Mouse (Mus musculus) liver, adult 2 months (tissue): ENCODE results near the gene Hnf1a. TPM values are rescaled to one million over a fixed set of nuclear protein-coding genes. Genes with fewer than 3 reads are reported as not detected.

Experiments used
- DNase-seq: peaks from one replicate; pipeline ENCODE4 v3.0.0-alpha.2; 2011; ENCODE audit warnings: low read depth, low spot score; ENCODE audit errors: extremely low read depth
- H3K27ac ChIP-seq: fragments of 200-500 bp; replicated peaks from 2 replicates; pipeline ENCODE4 v1.5.1; 2012; ENCODE audit warnings: low read depth, mild to moderate bottlenecking, control low read depth, inconsistent platforms, low read length; ENCODE audit not compliant: insufficient read depth
- H3K27me3 ChIP-seq: fragments of 200-500 bp; 2 replicates; pipeline ENCODE4 v1.6.1; 2012; ENCODE audit warnings: mild to moderate bottlenecking, moderate library complexity, low read length, inconsistent platforms; ENCODE audit not compliant: control insufficient read depth, insufficient read depth
- H3K36me3 ChIP-seq: fragments of 200-500 bp; 2 replicates; pipeline ENCODE4 v1.6.1; 2012; ENCODE audit warnings: low read length, inconsistent platforms; ENCODE audit not compliant: control insufficient read depth, insufficient read depth
- H3K4me1 ChIP-seq: fragments of 200-500 bp; 2 replicates; pipeline ENCODE4 v1.6.1; 2011; ENCODE audit warnings: low read length; ENCODE audit not compliant: control insufficient read depth, insufficient read depth
- H3K4me3 ChIP-seq: fragments of 200-500 bp; 2 replicates; pipeline ENCODE4 v1.5.1; 2011; ENCODE audit warnings: low read depth, mild to moderate bottlenecking, control low read depth, low read length, moderate library complexity; ENCODE audit not compliant: insufficient read depth
- H3K79me2 ChIP-seq: fragments of 200-500 bp; 2 replicates; pipeline ENCODE4 v1.6.1; 2012; ENCODE audit warnings: inconsistent platforms, mild to moderate bottlenecking, low read length, moderate library complexity; ENCODE audit not compliant: control insufficient read depth, insufficient read depth
- H3K9ac ChIP-seq: fragments of 200-500 bp; 2 replicates; pipeline ENCODE4 v1.6.1; 2012; ENCODE audit warnings: low read depth, mild to moderate bottlenecking, control low read depth, inconsistent platforms, low read length
- CTCF ChIP-seq: fragments of 200-500 bp; IDR thresholded peaks from 2 replicates; pipeline ENCODE4 v1.5.1; 2011; ENCODE audit warnings: low read depth, low read length, control low read depth
- POLR2A ChIP-seq: fragments of 200-500 bp; IDR thresholded peaks from 2 replicates; pipeline ENCODE4 v1.6.1; 2011; ENCODE audit warnings: low read length, control low read depth; ENCODE audit not compliant: insufficient read depth; ENCODE audit errors: extremely low read depth
- WGBS: fragments of 180-500 bp; shearing (Covaris S2); methylation state at CpG from one replicate; pipeline ENCODE4 v1.1.7; 2018; 5-methylcytosine and 5-hydroxymethylcytosine counted together
- polyA plus RNA-seq: library from polyadenylated mRNA; depleted of rRNA; stranded (reverse); fragments of >200 nt; gene quantifications from 2 replicates; pipeline ENCODE4 v1.2.3, GENCODE M21; 2012
- total RNA-seq: library from RNA; depleted of rRNA; stranded (reverse); fragments of >200 nt; gene quantifications from 2 replicates; pipeline ENCODE4 v1.2.3, GENCODE M21; 2014

Hnf1a gene
- total and polyA plus RNA-seq, 2 experiments, result 6.1 to 13.5 TPM

DNA sequence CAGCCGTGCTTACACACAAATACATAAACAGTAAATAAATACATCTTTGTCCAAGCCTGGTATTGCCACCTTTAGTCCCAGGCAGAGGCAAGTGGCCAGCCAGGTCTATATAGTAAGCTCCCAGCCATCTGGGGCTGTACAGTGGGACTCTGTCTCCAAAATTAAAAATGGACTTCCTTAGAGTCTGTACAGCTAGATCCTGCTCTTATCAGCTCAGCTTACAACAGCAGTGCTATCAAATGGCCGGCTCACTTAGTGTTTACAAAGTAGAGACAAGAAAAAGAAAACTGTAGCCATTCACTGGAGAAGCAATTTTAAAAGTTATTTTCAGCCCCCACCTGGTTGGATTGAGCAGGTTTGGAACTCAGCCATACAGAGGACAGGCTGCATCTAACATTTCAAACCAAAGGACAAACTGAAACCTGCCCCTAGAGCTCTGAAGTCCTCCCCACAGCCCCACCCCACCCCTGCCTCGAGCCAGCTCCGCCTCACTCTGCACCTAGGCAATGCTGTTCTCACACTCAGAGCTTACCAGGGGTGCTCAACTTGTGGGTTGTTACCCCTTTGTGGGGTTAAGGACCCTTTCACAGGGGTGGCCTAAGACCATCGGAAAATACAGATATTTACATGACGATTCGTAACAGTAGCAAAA is 6.5 kb downstream of the Hnf1a start:
- Histone ChIP-seq H3K9ac (peak overlapping the region; percentile 56), H3K27ac (peak overlapping the region; percentile 97), H3K4me1 (peaks cover 26% of the 10 kb centered on the region), H3K4me3 (peak overlapping the region; percentile 1; the same call in 1 of the 2 replicates), H3K36me3 (0 out of 2 replicates have a peak, but pooled peaks cover 4% of the 10 kb centered on the region), H3K27me3 (no peaks in the 10 kb centered on the region), H3K79me2 (peaks cover 23% of the 10 kb centered on the region; the same call in 1 of the 2 replicates)
- no peak for TF ChIP-seq CTCF
- no peak for TF ChIP-seq POLR2A
- WGBS, result 15% methylated on average over 7 of the region's 7 CpGs
- peak; percentile 83 for DNase-seq

DNA sequence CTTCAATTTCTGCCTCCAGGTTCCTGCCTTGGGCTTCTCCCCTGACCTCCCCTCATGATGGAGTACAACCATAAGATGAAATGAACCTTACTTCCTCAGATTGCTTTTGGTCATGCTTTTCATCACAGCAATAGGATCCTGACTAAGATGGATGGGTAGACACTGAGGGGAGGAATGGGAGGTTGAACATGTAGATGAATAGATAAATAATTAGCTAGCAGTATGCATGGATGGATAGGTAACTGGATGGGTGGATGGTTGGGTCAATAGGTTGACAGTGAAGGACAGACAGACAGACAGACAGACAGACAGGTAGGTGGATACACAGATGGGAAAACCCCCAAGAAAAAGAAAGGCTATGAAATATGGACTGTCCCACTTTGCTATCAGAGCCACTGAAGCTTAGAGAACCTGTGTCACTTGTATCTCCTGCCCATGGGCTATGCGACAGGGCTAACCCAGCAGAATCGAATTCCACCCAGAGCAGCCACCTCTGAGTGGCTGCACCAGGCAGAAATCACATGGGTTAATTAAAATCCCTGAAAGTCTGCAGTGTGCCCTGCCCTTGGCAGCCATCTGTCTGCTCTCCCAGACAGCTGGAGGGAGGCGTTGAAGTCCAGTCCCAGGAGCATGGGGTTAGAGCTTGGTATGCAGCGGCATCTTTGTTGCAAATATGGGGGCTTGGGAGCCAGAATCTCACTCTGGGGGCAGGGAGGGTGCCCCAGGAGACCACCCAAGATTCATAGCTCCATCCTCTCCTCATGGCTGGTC is 9.1 kb downstream of the Hnf1a start:
- no peaks in the 10 kb centered on the region for H3K27me3 ChIP-seq
- no peak overlapping the region for H3K4me3 ChIP-seq
- H3K4me1 ChIP-seq, result peaks cover 13% of the 10 kb centered on the region
- H3K79me2 ChIP-seq, result peaks cover 14% of the 10 kb centered on the region; the same call in 1 of the 2 replicates
- TF ChIP-seq POLR2A (no peak), CTCF (no peak)
- peaks cover 17% of the 10 kb centered on the region for H3K36me3 ChIP-seq
- H3K27ac ChIP-seq, result no peak overlapping the region
- 81% methylated on average over 4 of the region's 4 CpGs for WGBS
- H3K9ac ChIP-seq, result no peak overlapping the region
- no peak for DNase-seq

DNA sequence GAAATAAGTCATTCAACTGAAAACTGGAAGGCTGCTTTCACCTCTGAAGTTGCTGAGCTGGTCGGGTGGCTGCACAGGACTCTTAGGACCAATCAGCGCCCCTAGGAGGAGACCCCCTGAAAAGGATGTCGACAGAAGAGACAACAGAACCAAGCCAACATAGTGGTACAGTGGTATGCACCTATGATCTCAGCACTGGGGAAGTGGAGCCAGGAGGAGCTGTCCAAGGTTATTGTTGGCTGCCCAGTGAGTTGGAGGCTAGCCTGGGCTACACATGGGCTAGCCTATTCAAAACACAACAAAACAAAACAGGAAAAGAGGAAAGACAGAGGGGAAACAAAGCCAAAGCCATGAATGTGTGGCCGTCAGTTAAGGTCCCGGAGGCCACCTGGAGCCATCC is 12.8 kb downstream of the Hnf1a start:
- H3K4me3 ChIP-seq, result no peak overlapping the region
- peaks cover 5% of the 10 kb centered on the region; the same call in 1 of the 2 replicates for H3K79me2 ChIP-seq
- H3K27me3 ChIP-seq, result no peaks in the 10 kb centered on the region
- TF ChIP-seq CTCF (no peak), POLR2A (no peak)
- no peak overlapping the region for H3K9ac ChIP-seq
- H3K36me3 ChIP-seq, result peaks cover 26% of the 10 kb centered on the region
- no peaks in the 10 kb centered on the region for H3K4me1 ChIP-seq
- DNase-seq, result no peak
- 91% methylated on average over 5 of the region's 5 CpGs for WGBS
- no peak overlapping the region for H3K27ac ChIP-seq

DNA sequence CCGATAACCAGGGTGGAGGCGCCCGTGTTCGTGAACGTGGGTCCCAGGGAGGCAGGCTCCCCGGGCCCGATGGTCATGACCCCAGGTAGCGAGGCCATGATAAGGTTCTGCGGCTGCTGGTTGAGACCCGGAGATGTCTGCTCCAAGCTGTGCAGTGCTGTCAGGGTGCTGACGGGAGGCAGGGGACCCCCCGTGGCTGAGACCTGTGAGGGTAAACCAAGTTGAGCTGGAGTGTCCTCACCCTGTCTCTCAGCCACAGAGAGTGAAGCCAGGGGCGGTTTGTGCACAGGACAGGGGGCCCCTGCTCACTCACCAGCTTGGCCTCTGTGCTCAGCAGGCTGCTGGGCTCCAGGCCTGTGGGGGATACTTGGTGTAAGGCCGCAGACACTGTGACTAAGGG is 17.6 kb downstream of the Hnf1a start:
- Histone ChIP-seq H3K79me2 (no peaks in the 10 kb centered on the region), H3K4me3 (no peak overlapping the region), H3K27ac (no peak overlapping the region), H3K36me3 (peaks cover 20% of the 10 kb centered on the region), H3K9ac (no peak overlapping the region), H3K27me3 (no peaks in the 10 kb centered on the region), H3K4me1 (peaks cover 14% of the 10 kb centered on the region)
- WGBS, result 91% methylated on average over 14 of the region's 14 CpGs
- no peak for DNase-seq
- TF ChIP-seq POLR2A (no peak), CTCF (no peak)

DNA sequence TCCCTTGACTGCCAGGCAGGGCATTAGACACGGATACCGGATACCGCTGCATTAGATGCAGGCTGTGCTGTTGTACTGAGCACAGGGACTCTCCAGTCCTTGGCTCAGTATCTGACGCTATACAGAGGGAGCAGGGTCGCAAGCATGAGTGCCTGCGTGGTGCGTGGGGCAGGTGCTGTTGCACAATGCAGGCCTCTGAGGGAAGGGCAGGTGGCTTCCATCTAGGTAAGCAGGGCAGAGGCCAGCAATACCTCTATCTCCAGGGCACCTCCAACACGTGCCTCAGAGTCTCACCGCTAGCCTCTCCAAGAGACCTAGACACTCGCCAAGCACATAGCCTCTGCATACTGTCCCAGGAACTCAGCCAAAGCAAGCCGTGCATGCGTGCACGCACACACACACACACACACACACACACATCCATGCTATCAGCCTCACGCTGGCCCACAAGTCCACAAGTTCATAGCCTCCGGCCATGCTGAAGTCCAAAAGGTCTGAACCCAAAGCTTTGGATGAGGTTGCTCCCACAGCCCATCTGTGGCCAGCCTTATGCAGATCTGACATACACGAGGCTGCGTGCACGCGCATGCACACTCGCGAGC is 19.5 kb downstream of the Hnf1a start:
- DNase-seq, result peak; percentile 93
- no peak for TF ChIP-seq CTCF
- no peak for TF ChIP-seq POLR2A
- Histone ChIP-seq H3K4me1 (peaks cover 14% of the 10 kb centered on the region), H3K27me3 (no peaks in the 10 kb centered on the region), H3K79me2 (no peaks in the 10 kb centered on the region), H3K4me3 (no peak overlapping the region), H3K36me3 (peaks cover 13% of the 10 kb centered on the region; the same call in 1 of the 2 replicates), H3K9ac (no peak overlapping the region), H3K27ac (peak overlapping the region; percentile 8)
- WGBS, result 27% methylated on average over 21 of the region's 21 CpGs
